Mouse (Mus musculus) ovary, adult 2 months (tissue): ENCODE measurements around the gene Ddx59. TPM values are rescaled to one million over a fixed set of nuclear protein-coding genes. Genes with fewer than 3 reads are reported as not detected.

Source experiments
- polyA plus RNA-seq: library from polyadenylated mRNA; depleted of rRNA; stranded (reverse); fragments of >200 nt; gene quantifications from 2 replicates; pipeline ENCODE4 v1.2.3, GENCODE M21; 2012; rRNA removed

The Ddx59 gene
- polyA plus RNA-seq, result 2.7 and 2.9 TPM in 2 replicates

DNA sequence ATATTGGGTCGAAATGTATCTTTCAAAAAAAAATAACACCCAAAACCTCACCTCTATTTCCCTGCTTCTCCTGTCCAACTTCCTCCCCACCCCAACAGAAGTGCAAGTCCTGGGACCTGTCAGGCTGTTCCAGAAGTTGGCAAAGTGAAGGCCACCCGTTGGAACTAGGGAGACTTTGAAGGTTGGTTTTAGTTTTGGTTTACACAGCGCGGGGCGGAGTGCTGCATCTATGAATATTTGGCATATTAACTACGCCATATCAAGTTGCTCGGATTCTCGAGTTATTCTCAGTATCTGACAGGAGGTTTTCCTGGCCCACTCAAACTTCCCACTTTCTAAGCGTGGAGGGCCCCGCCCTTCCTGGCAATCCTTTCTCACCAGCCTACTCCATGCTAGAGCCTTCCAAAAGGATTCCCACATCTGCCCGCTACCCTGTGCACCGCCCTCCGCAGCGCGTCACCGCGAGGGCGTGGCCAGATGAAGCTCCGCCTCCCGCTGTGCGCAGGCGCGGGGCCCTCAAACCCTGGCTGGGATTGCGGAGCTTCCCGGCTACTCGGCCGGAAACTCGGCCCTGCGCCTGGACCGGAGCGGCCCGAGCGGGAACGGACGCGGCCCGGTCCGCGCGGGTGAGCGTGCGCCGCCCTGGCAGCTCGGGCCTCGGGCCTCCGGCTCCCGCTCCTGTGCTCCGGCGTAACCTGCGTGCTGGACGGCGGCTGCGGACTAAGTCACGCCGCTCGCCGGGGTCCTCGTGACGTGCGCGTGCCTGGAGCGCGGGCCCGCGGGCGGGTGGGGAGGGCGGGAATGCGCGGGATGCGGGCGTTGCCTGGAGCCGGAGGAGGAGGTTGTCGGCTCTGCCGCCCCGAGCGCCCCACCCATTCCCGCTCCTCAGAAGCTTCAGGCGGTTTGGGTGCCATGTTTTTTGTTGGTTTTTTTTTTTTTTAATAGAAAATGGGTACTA, at the start of gene Ddx59:
Gene Ddx59, plus strand, starts transcription at position 474 of the 958 bp plus-strand sequence.

DNA sequence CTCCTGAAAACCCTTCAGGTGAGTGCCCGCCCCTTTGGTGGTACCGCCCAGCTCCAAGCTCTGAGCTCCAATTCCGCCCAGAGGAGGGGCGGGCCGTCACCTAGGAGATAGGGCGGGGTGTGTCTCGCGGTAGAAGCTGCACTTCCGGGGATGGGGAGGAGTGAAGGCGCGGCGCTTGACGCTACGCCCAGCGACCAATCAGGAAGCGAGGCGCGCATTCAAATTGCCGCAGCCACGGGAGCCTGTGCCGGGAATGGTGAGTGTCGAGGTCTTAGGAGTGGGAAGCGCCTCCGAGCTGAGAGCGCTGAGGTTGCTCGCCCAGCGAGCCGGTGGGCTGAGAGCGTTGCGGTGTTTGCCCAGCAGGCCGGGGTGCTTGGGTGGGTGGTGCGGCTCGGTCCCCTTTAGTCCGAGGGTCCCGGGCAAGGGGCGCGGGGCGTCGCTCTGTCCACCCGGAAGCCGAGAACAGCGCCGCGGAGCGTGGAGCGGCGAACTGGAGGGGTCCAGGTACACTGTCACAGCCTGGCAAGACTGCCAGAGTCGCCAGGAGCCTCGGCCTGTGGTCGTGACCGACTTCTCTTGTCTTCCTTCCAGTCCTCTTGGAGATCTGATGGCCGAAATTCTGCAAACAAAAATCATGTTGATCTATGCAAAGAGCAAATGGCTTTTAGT, 51.2 kb downstream of the Ddx59 start, which contains the start of gene Kif14:
Gene Kif14, plus strand, starts transcription at position 201 of the 669 bp plus-strand sequence.

Other genes starting within 250 kb of the Ddx59 start
- gene Mroh3, start 202.4 kb upstream of the Ddx59 start, polyA plus RNA-seq, result 0.13 and 0.20 TPM in 2 replicates
- gene Inava, start 181.0 kb upstream of the Ddx59 start, polyA plus RNA-seq, result 9.8 and 11.4 TPM in 2 replicates
- 0.15 and 0.25 TPM in 2 replicates for gene Gpr25, start 154.4 kb upstream of the Ddx59 start, polyA plus RNA-seq
- gene Camsap2, start 69.2 kb upstream of the Ddx59 start, polyA plus RNA-seq, result 10.9 and 20.2 TPM in 2 replicates
- gene Kif14, start 51.1 kb downstream of the Ddx59 start, polyA plus RNA-seq, result 0.47 and 0.64 TPM in 2 replicates
- gene Zfp281, start 209.6 kb downstream of the Ddx59 start, polyA plus RNA-seq, result 2.2 and 2.3 TPM in 2 replicates